Mouse (Mus musculus) G1E (cell line): ENCODE results near the gene Kcns3.

Experiments
- CTCF ChIP-seq: IDR thresholded peaks from 2 replicates; pipeline ENCODE4 v1.5.1; 2012; ENCODE audit warnings: low read depth, low read length, inconsistent platforms, mixed read lengths
- GATA1 ChIP-seq: IDR thresholded peaks from 2 replicates; pipeline ENCODE4 v1.6.1; 2012; ENCODE audit warnings: borderline replicate concordance, low read length, inconsistent platforms, mixed read lengths
- GATA2 ChIP-seq: IDR thresholded peaks from 2 replicates; pipeline ENCODE4 v1.6.1; 2012; ENCODE audit warnings: low read depth, low read length, inconsistent platforms, borderline replicate concordance
- POLR2AphosphoS5 ChIP-seq: IDR thresholded peaks from 2 replicates; pipeline ENCODE4 v1.6.1; 2012; ENCODE audit warnings: low read depth, low read length, inconsistent platforms; ENCODE audit not compliant: insufficient replicate concordance
- TAL1 ChIP-seq: conservative IDR thresholded peaks from 2 replicates; pipeline ENCODE4 v1.6.1; 2012; ENCODE audit warnings: low read depth, low read length, inconsistent platforms, mixed read lengths

DNA sequence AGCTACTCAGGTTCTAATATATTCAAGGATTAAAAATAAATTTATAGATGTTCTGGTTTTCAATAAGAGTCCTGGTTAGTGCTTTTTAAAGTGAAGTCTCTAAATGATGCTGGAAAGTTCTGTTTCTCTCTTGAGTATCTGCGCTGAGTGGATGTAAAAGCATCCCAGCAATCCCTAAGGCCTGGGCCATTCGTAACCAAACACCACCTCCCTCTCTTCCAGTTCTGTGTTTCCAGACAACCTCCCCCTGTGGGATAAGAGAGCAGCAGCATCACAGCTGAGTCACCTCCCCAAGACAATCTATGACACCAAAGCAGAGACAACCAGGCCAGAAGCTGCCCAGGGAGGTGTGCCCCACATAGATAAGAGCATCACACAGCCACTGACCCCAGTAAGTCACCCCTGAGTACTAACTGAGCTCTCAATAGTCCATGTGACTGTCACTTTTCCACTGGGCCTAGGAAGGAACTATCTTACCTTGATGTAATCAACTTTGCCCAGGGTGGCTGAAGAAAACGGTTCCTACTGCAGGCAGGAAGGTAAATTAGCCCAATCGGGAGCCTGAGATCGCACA lies 24.6 kb downstream of the Kcns3 start:
- TF ChIP-seq CTCF, result no peak
- no peak for TF ChIP-seq GATA1
- TF ChIP-seq TAL1, result peak; percentile 71
- TF ChIP-seq POLR2AphosphoS5, result no peak
- TF ChIP-seq GATA2, result no peak
